Mouse (Mus musculus) layer of hippocampus, postnatal 10 days (tissue): ENCODE measurements at regions not wholly inside any gene's neighbourhood (a gene's known extent, or its start where the extent isn't known, plus 50 kb on each side); places are given as distances from the start of the nearest gene placed in this dataset.
A peak's percentile ranks its signal among the peaks of the same experiment; 100 is the strongest.

ENCODE experiments used
- DNase-seq, 2 experiments: peaks; one replicate each; pipeline ENCODE4 v3.0.0; 2021; ENCODE audit warnings: low spot score in 2 of 2

- DNase-seq = no peak
Measured at GRCm38 (mm10) chr14:96956115-96956514, 437.2 kb upstream of the Klhl1 start.

GRCm38 (mm10) chr14:96954462-96954861, 435.6 kb upstream of the Klhl1 start:
- DNase-seq = peak in 1 of 2 experiments; percentile 12

DNA sequence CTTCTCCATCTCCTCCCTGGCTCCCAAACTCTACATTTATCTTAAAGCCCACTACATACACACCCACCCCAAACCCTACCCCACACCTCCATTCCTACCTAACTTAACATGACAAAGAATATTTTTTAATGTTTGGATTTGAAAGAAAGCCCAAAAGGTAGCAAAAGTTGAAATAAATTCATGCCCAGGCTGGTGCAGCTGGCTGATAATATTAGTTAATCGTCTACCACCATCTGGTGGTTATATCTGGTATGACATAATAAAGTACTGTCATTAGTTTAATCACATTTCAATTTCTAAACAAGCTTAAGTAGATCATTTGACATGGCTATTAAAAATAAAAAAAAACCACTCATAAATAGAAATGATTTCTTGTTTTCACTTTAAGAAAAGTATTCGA, 389.8 kb upstream of the Klhl1 start:
- DNase-seq = no peak

DNA sequence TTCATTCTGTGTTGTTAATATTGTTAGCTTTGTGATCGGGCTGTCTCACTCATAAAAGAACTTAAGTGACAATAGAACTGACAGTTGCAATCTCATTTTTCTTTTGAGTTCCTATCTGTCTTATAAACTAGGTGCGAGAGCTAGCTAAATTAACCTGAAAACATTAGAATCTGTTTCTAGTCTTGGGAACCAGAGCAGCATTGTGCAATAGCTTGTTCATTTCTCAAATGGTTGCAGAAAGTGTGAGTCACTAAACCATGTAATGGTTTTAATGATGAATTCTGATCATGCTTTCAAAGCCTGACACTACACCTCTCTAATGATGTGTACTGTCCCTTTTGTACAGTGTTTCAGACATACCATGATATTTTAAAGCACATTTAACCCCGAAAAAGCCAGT, 360.8 kb upstream of the Klhl1 start:
- DNase-seq = no peak

- no peak for DNase-seq
Measured at GRCm38 (mm10) chr14:96871969-96872368, 353.1 kb upstream of the Klhl1 start.

GRCm38 (mm10) chr14:96838910-96839309, 320.0 kb upstream of the Klhl1 start:
- DNase-seq = no peak

GRCm38 (mm10) chr14:96825083-96825482, 306.2 kb upstream of the Klhl1 start:
- no peak for DNase-seq

GRCm38 (mm10) chr14:96815665-96816064, 296.8 kb upstream of the Klhl1 start:
- DNase-seq = no peak

- no peak for DNase-seq
Measured at GRCm38 (mm10) chr14:96805284-96805683, 286.4 kb upstream of the Klhl1 start.

DNA sequence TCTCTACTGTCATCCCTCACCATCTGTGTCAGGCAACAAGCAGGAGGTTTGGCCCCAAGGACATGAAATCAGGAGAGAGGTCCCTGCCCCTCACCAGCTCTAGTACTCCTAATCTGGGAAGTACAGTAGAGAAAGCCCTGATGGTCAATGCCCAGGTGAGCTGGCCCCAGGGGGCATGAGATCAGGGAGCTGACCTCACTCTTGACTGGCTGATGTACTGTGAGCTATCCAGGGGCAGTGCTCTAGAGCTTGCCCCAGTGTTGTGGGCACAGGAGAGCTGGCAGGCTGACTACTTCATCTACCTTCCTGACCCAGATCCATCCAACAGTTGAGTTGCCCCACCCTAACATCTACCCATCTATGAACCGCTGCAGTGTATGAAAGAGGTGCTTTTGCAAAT, 275.9 kb upstream of the Klhl1 start:
- DNase-seq = no peak

- DNase-seq = no peak
Measured at GRCm38 (mm10) chr14:96787917-96788316, 269.0 kb upstream of the Klhl1 start.

GRCm38 (mm10) chr14:96787286-96787685, 268.4 kb upstream of the Klhl1 start:
- DNase-seq = no peak

- DNase-seq = no peak
Measured at GRCm38 (mm10) chr14:96775801-96776200, 256.9 kb upstream of the Klhl1 start.

GRCm38 (mm10) chr14:96760591-96760990, 241.7 kb upstream of the Klhl1 start:
- DNase-seq = no peak

DNA sequence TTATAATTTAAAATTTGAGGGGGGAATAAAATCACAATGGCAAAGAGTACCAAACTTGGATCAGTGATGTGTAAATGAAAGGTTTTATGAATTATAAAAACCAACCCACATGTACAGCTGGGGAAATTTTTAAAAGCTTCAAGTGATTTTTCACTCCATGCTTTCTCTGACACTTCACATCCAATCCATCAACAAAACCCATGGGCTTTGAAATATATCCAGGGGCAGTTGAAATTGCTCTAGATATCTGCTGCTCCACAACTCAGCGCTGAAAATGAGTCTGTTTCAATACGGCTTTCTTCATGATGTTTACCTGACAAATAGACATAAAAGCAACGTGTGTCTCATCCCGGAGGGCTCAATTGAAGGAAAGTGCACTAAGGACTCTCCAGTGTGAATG, 214.3 kb upstream of the Klhl1 start:
- no peak for DNase-seq

- DNase-seq = no peak
Measured at GRCm38 (mm10) chr14:96697086-96697485, 178.2 kb upstream of the Klhl1 start.

GRCm38 (mm10) chr14:96690923-96691322, 172.0 kb upstream of the Klhl1 start:
- DNase-seq = no peak

GRCm38 (mm10) chr14:96683943-96684342, 165.0 kb upstream of the Klhl1 start:
- DNase-seq = no peak

DNA sequence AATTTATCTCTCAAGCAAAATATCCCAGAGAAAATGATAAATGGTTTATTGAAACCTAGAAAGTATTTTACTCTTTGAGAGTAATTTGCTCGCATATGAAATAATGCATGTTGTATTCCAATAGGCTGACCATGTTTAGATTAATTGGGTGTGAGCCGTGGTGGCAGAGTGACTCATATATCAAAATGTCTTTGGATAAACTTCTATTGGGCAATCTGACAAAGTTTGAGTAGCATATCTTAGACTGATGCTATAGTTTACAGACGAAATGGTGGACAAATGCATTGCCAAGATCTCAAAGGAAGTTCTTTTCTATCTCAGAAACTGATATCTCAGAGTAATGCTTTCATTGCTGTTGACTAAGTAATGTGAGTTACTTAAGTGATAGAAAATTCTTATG, 162.8 kb upstream of the Klhl1 start:
- DNase-seq = no peak

DNA sequence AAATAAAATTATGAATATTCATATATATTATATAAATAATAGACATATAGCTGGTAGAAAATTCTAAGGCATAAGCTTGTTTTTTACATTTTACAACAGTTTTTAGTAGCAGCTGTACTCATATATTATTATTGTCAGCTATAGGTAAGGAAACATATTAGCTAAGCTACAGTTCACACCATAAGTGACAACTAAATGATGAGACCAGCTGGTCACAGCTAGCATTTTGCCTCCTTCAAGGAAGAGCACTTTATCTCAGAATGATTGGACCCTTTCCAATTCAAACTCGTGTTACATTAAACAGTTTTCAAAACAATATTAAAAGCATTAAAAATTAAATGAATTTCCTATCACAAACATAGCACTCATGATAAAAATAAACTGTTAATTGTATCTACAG, 157.3 kb upstream of the Klhl1 start:
- no peak for DNase-seq

DNA sequence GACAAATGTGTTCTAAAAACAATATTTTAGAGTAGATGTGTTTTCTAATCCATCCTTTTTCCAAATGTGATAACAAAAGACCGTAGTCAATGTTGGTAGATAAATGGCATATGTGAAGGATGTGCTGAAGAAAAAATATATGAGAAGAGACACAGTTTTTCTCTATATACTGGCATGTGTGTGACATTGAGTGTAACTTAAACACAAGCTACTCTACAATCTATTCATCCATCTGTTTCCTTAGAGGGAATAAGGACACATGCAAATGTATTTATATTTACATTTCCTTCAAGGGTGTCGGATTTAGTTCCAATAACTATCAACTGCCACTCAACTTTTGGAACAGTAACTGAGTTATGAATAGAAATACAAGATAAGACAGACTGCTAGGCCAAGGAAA, 149.7 kb upstream of the Klhl1 start:
- no peak for DNase-seq

GRCm38 (mm10) chr14:96656500-96656899, 137.6 kb upstream of the Klhl1 start:
- no peak for DNase-seq

DNA sequence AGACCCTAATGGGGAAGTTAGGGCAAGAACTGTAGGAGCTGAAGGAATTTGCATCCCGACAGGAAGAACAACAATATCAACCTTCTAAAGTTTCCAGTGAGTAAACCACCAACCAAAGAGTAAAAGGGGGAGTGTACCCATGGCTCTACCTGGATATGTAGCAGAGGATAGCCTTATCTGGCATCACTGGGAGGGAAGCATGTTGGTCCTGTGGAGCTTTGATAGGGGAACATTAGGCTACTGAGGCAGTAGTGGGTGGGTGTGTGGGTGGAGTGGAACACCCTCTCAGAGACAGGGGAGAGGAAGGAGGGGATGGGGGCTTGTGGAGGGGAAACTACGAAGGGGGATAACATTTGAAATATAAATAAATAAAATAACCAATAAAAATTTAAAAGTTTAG, 111.4 kb upstream of the Klhl1 start:
- no peak for DNase-seq

DNA sequence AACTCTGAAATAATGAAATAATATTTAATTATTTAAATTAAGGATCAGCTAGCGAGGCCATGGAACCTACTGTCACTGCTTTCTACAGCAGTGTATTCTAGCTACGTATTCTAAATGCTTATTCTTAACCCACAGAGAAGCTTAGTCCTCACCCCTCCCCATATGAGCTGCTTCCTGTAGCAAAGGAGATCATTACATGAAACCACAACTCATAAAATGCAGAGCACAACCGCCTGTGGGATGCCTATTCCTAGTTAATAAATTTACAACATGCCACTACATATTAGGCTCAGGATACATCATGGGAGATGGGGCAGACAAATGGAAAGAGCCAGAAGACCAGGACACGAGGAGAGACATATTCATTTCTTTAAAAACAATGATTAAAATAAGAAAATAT, 87.8 kb upstream of the Klhl1 start:
- no peak for DNase-seq
